Mouse (Mus musculus): ENCODE measurements around the gene Car5a.

- TF ChIP-seq CTCF (conservative IDR thresholded peaks at IDR 0.05; ENCODE audit: low read length) (no peak), POU5F1 (IDR thresholded peaks at IDR 0.05; ENCODE audit: borderline replicate concordance, low read length) (no peak), NANOG (IDR thresholded peaks at IDR 0.05; ENCODE audit: borderline replicate concordance, low read length) (no peak)
These were observed 8.1 kb upstream of the Car5a start for GRCm38 (mm10) chr8:121952800-121953199.

Data from E14TG2a.4 (cell line).